ENCODE assay signal across 24 mouse cellular contexts in the genomic region with DNA sequence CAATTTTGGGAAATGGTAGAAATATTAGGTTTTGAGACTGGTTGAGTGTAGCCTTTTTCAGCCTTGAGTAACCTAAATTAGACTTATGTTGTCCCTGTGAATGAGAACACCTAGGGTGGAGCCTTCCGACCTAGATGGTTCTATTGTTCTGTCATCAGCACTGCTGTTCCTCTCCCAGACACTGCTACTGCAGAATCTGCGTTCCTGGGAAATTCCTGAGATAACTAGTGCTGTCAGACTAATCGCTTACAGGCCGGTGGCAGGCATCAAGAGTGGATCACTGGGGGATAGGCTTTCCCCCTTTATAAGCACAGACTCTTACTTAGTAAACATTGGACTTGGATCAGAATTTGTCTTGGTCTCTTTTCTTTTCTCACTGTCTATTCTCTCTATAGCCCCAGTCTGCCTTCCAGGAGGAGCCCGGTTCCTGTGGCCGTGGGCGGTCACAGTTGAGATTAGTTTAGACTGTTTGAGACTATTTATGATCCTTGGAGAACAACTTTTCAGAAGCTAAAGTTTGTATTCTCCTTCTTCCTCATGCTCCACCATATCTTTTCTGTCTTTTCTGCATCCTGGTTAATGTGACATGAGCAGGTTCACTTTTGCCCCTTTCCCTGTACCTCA.
DNase-seq lines count a peak whose midpoint lies in the region; ATAC-seq lines count a peak whose summit lies in the region.
"Had no signal": no experiment of that assay in that cellular context is flagged by ENCODE, and none has a peak within 500 bp of the region (broad histone marks: within the 10 kb centered on the region; RNA-seq: fewer than 3 reads in every experiment).

No protein-coding gene starts in this region.

- H3K36me3 ChIP-seq in heart, embryonic 13.5 days: no peaks in the 10 kb centered on the region
- H3K36me3 ChIP-seq in heart, embryonic 11.5 days (ENCODE audit: control insufficient read depth, insufficient read depth, low read length): no peaks in the 10 kb centered on the region
- no peaks in the 10 kb centered on the region for H3K36me3 ChIP-seq in intestine, embryonic 16.5 days (ENCODE audit: control insufficient read depth, insufficient read depth, low read length)
- H3K36me3 ChIP-seq: embryonic facial prominence, embryonic 13.5 days; hindbrain, embryonic 12.5 days; neural tube, embryonic 12.5 days; stomach, embryonic 15.5 days had no signal

- H3K27ac ChIP-seq in heart, embryonic 13.5 days (replicated peaks): 0 out of 2 replicates have a peak overlapping the region, but pooled peaks have one; percentile 9
- no peak overlapping the region for H3K27ac ChIP-seq in heart, embryonic 11.5 days (ENCODE audit: low read depth, low read length)
- H3K27ac ChIP-seq in intestine, embryonic 16.5 days (ENCODE audit: low read length): no peak overlapping the region
- H3K27ac ChIP-seq: embryonic facial prominence, embryonic 13.5 days; hindbrain, embryonic 12.5 days; neural tube, embryonic 12.5 days; stomach, embryonic 15.5 days had no signal

- no peaks in the 10 kb centered on the region for H3K9me3 ChIP-seq in heart, embryonic 13.5 days
- no peaks in the 10 kb centered on the region for H3K9me3 ChIP-seq in heart, embryonic 11.5 days (replicated peaks; ENCODE audit: control insufficient read depth, low read length)
- H3K9me3 ChIP-seq in intestine, embryonic 16.5 days (ENCODE audit: control insufficient read depth, low read length): no peaks in the 10 kb centered on the region
- H3K9me3 ChIP-seq: embryonic facial prominence, embryonic 13.5 days; hindbrain, embryonic 12.5 days; neural tube, embryonic 12.5 days; stomach, embryonic 15.5 days had no signal

- H3K27me3 ChIP-seq in heart, embryonic 13.5 days (replicated peaks): no peaks in the 10 kb centered on the region
- no peaks in the 10 kb centered on the region for H3K27me3 ChIP-seq in heart, embryonic 11.5 days (ENCODE audit: control insufficient read depth, insufficient read depth, low read length)
- no peaks in the 10 kb centered on the region for H3K27me3 ChIP-seq in intestine, embryonic 16.5 days (replicated peaks; ENCODE audit: control insufficient read depth, insufficient read depth, low read length)
- H3K27me3 ChIP-seq: CH12.LX; embryonic facial prominence, embryonic 13.5 days; hindbrain, embryonic 12.5 days; neural tube, embryonic 12.5 days; stomach, embryonic 15.5 days had no signal

- H3K4me1 ChIP-seq in heart, embryonic 13.5 days: peaks cover 10% of the 10 kb centered on the region
- H3K4me1 ChIP-seq in heart, embryonic 11.5 days (ENCODE audit: control insufficient read depth, insufficient read depth, low read length): peaks cover 4% of the 10 kb centered on the region; the same call in 1 of the 2 replicates
- H3K4me1 ChIP-seq in intestine, embryonic 16.5 days (ENCODE audit: control insufficient read depth, insufficient read depth, low read length): no peaks in the 10 kb centered on the region
- H3K4me1 ChIP-seq: embryonic facial prominence, embryonic 13.5 days; hindbrain, embryonic 12.5 days; neural tube, embryonic 12.5 days; stomach, embryonic 15.5 days had no signal

- 25% methylated on average over 7 of the region's 7 CpGs for WGBS in heart, embryonic 13.5 days
- WGBS in heart, embryonic 11.5 days (ENCODE audit: insufficient replicate concordance): 29% methylated on average over 7 of the region's 7 CpGs
- WGBS in intestine, embryonic 16.5 days: 49% methylated on average over 7 of the region's 7 CpGs

- no peak for ATAC-seq in heart, embryonic 13.5 days (ENCODE audit: extremely low read depth, insufficient number of reproducible peaks, low FRiP score, low TSS enrichment)
- no peak; the same call in 1 of the 2 replicates for ATAC-seq in heart, embryonic 11.5 days (replicated peaks; ENCODE audit: insufficient number of reproducible peaks, low FRiP score, low TSS enrichment)
- no peak for ATAC-seq in intestine, embryonic 16.5 days
- ATAC-seq: forebrain, postnatal 0 days had no signal

- DNase-seq in Muller cell, postnatal 12 days (ENCODE audit: inconsistent ontology term): peak; percentile 70
- peak; percentile 7 for DNase-seq in embryo, embryonic 10 days (ENCODE audit: low spot score)
- DNase-seq in retina, embryonic 14.5 days (ENCODE audit: low spot score): peak; percentile 13
- DNase-seq in neural tube, embryonic 10.5 days (ENCODE audit: extremely low spot score, low spot score): no peak
- DNase-seq: adrenal gland, postnatal 14 days; cerebellum, adult 11-12 months; cerebellum, postnatal 25 days; forebrain, postnatal 0 days; gastrocnemius, postnatal 10 days; heart, adult 18-20 months; kidney, adult 9 months; kidney, postnatal 36 days; lung, adult 2 months; lung, postnatal 36 days; thymus, adult 2 months had no signal

- no peak overlapping the region for H3K9ac ChIP-seq in heart, embryonic 13.5 days
- H3K9ac ChIP-seq in heart, embryonic 11.5 days (ENCODE audit: low read depth, low read length): no peak overlapping the region
- H3K9ac ChIP-seq in intestine, embryonic 16.5 days (ENCODE audit: low read depth, low read length): no peak overlapping the region
- H3K9ac ChIP-seq: embryonic facial prominence, embryonic 13.5 days; forebrain, postnatal 0 days; hindbrain, embryonic 12.5 days; neural tube, embryonic 12.5 days; stomach, embryonic 15.5 days had no signal

- H3K4me3 ChIP-seq in heart, embryonic 13.5 days: no peak overlapping the region
- no peak overlapping the region for H3K4me3 ChIP-seq in heart, embryonic 11.5 days (ENCODE audit: low read depth, low read length)
- H3K4me3 ChIP-seq in intestine, embryonic 16.5 days (ENCODE audit: low read length): no peak overlapping the region
- H3K4me3 ChIP-seq: embryonic facial prominence, embryonic 13.5 days; hindbrain, embryonic 12.5 days; neural tube, embryonic 12.5 days; stomach, embryonic 15.5 days had no signal

- no peak overlapping the region for H3K4me2 ChIP-seq in heart, embryonic 13.5 days
- no peak overlapping the region for H3K4me2 ChIP-seq in heart, embryonic 11.5 days
- H3K4me2 ChIP-seq in intestine, embryonic 16.5 days (ENCODE audit: low read depth, low read length): no peak overlapping the region
- H3K4me2 ChIP-seq: embryonic facial prominence, embryonic 13.5 days; hindbrain, embryonic 12.5 days; liver, embryonic 11.5 days; neural tube, embryonic 12.5 days; stomach, embryonic 15.5 days had no signal
